Mouse (Mus musculus): ENCODE results near the gene Prr15l.

Gene Prr15l

GRCm38 (mm10) chr11:96978401-96979246, 50.7 kb downstream of the Prr15l start:
- no peak for DNase-seq

- DNase-seq, result no peak
These were observed 51.4 kb downstream of the Prr15l start for GRCm38 (mm10) chr11:96979329-96979728.

- no peak for DNase-seq
These were observed 52.1 kb downstream of the Prr15l start for GRCm38 (mm10) chr11:96980021-96980420.

- no peak for DNase-seq
These were observed 53.6 kb downstream of the Prr15l start for GRCm38 (mm10) chr11:96981461-96981860.

GRCm38 (mm10) chr11:96982355-96982754, 54.5 kb downstream of the Prr15l start:
- peak; percentile 80 for DNase-seq

- DNase-seq, result no peak
These were observed 55.0 kb downstream of the Prr15l start, which contains the start of gene Sp2 for GRCm38 (mm10) chr11:96982859-96983258. Gene Sp2 (minus strand): TSS chr11:96982959.

GRCm38 (mm10) chr11:96984903-96985302, 57.0 kb downstream of the Prr15l start:
- no peak for DNase-seq

GRCm38 (mm10) chr11:96986463-96986862, 58.6 kb downstream of the Prr15l start:
- DNase-seq, result no peak
